In the genomic region with DNA sequence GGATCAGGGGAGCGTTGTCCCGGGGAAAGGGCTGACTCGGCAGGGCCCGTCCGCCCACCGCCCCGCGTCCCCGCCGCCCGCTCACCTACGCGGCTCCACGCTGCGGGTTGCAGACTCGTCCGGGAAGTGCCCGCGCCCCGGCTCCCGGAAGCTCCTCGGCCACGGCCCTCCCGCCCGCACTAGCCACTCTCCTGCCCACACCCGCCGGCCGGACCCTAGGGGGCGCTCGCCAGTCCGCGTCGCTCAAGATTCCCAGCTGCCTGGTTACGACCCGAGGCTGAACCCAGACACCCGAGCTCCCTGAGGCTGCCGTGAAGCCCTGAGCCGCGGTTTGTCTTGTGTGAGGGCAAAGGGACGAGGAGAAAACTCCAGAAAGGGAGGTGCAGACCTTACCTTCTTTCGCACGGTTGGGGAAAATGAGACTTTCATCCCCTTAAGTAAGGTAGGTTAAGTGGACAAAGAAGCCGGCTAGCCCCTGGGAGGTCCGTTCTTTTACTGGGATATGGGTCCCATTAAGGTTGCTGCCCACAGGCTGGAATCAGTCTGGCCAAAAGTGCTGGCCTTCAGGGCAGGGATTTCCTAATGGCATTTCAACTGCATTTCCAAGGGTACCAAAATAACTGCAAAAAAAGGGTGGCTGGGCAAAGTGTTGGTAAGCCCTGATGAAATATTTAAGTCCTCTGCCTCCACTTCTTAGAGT, we compare ENCODE assay signal across 1 mouse cellular context.
TF ChIP-seq lines count a peak whose summit lies in the region.

Gene Srpr, plus strand, starts transcription at position 404 of the 700 bp plus-strand sequence.
Gene Tirap, minus strand, starts transcription at position 520 of the 700 bp plus-strand sequence.

TF ChIP-seq in MEL, 35 proteins besides CTCF, POLR2A, EP300 and RAD21 (continued from another document):
- peak; percentile 55; the same call in 1 of the 2 replicates for TF ChIP-seq MAZ (IDR thresholded peaks at IDR 0.05; ENCODE audit: low read depth, low read length)
